Mouse (Mus musculus) urinary bladder, postnatal 10 days (tissue): Measurements from ENCODE around the gene Exoc2.

Source experiments
- DNase-seq: peaks from one replicate; pipeline ENCODE4 v3.0.0; 2022; ENCODE audit warnings: low spot score

Exoc2 gene

DNA sequence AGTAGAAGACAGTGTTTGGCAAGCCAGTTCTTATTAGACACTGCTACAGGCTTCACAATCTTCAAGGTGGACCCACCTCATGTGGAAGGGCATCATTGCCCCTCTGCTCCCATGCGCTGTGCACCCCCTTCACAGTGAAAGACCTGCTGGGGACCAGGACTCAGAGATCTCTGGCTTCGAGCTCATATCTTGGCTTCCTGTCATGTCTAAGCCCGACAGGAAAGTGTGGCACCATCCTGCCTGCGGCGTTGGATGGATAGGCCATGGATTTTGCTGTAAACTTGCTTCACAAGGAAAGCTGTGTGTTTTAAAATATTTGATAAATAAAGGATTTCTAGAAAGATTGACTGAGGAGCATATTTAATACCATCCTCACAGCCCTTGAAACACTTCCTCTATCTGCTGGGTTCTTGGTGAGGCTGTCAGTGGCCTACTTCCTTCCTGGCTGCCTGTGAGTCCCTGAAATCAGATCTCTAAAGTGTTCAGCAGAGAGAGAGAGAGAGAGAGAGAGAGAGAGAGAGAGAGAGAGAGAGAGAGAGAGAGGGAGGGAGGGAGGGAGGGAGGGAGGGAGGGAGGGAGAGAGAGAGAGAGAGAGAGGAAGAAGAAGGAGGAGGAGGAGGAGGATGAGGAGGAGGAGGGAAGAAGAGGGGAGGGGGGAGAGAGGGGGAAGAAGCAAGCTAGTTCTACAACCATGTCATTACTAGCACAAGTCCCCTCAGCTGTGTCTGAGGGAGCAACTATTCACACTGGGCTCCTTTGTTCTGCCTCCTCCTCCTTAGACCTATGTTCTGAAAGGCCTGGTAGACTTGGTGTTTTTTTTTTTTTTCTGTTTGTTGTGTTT, 207.0 kb downstream of the Exoc2 start:
- DNase-seq: no peak

DNA sequence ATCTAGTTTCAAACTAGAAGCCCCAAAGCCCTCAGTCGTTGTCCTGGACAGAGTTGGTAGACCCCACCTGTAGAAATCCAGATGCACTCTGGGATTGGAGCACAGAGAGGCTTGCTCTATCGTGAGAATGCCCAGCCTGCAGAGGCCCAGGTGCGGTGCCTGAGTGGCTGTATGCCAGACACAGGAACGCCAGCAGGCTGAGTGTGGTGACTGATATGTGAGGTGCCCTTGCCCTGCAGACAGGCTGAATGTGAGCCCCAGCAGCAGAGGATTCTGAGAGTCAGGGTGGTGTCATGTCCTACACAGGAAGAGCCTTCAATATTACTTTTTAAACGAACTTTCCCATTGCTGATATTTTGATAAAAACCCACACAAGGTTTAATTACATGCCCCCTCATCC, 208.0 kb downstream of the Exoc2 start:
- no peak for DNase-seq

DNA sequence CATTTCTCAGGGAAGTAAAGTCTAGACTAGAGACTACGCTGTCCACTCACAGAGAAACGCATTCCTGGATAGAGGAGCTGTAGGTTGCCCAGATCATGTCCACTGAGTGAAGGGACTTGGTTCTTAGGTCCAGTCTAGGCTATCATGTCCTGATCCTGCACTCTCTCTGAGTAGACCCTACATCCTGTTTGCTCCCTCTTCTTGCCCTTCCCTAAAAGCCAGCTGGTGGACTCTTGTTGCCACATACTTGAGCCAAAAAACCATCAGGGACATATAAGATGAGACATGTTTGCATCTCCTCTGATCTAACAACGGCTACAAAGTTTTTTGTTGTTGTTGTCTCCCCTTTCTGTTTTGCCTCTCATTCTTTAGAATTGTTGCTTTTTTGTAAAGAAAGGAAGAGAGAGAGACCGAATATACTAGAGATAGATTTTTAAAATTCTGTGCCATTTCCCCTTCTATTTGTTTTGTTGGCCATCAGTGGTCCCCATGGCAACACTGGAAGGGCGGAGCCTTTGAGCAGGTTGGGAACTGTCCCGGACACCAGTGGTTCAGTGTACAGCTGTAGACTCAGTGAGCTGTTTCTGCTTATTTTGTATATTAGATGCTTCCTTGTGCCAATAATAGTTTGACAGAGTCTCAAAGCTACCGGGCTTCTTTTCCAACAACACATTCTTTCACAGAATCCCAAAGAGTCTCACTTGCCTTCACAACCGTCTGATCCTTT, 209.7 kb downstream of the Exoc2 start:
- DNase-seq: no peak
